24 mouse cellular contexts compared by ENCODE assay signal in the genomic region with DNA sequence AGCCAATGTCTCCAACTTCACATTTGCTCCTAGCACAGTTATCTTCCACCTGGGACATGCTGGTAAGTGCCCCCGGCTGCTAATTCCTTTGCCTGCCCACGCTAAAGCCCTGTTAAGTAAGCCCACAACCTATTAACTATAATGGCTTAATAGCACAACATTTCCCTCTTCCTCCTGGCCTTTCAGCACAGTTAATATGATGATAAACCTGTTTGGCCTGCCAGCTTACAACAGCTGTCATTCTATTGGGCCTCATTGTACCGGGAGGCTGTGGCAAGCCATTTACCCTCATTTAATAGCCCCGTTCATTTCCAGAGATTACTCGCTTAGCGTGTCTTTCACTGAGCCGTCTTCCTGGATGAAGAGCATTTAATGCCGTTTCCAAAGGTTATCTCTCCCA. TPM values are rescaled to one million over a fixed set of nuclear protein-coding genes. Genes with fewer than 3 reads are reported as not detected.
DNase-seq lines count a peak whose midpoint lies in the region; ATAC-seq and TF ChIP-seq lines count a peak whose summit lies in the region.
"Had no signal": no experiment of that assay in that cellular context is flagged by ENCODE, and none has a peak within 500 bp of the region (broad histone marks: within the 10 kb centered on the region; RNA-seq: fewer than 3 reads in every experiment).

No protein-coding gene starts in this region.

- DNase-seq in embryonic facial prominence, embryonic 10.5 days (ENCODE audit: low spot score) = no peak
- DNase-seq in kidney, adult 2 months = no peak
- DNase-seq in kidney, postnatal 10 days = no peak
- DNase-seq in neural tube, embryonic 10.5 days (ENCODE audit: extremely low spot score, low spot score) = no peak
- no peak for DNase-seq in natural killer cell, adult 2 months (ENCODE audit: low spot score in 2 of 2)
- DNase-seq in heart, embryonic 10.5 days (ENCODE audit: low spot score) = no peak
- DNase-seq: adrenal gland, postnatal 36 days; cerebellum, adult 9-10 months; heart, adult 2 months; lung, postnatal 36 days; thymus, postnatal 14 days had no signal

- 72% methylated on average over 8 of the region's 8 CpGs for WGBS in embryonic facial prominence, embryonic 12.5 days
- WGBS in embryonic facial prominence, embryonic 10.5 days = 80% methylated on average over 8 of the region's 8 CpGs
- WGBS in kidney, adult 2 months = 70% methylated on average over 8 of the region's 8 CpGs
- 55% methylated on average over 8 of the region's 8 CpGs for WGBS in neural tube, embryonic 13.5 days
- 87% methylated on average over 8 of the region's 8 CpGs for whole genome bisulfite sequencing in heart, embryonic 10.5 days

- peaks cover 86% of the 10 kb centered on the region for H3K36me3 ChIP-seq in embryonic facial prominence, embryonic 12.5 days
- peaks cover 100% of the 10 kb centered on the region for H3K36me3 ChIP-seq in embryonic facial prominence, embryonic 10.5 days (replicated peaks)
- no peaks in the 10 kb centered on the region; the same call in 1 of the 2 replicates for H3K36me3 ChIP-seq in kidney, adult 2 months (ENCODE audit: control insufficient read depth, insufficient read depth, low read length)
- H3K36me3 ChIP-seq in neural tube, embryonic 13.5 days = peaks cover 89% of the 10 kb centered on the region
- H3K36me3 ChIP-seq in heart, embryonic 10.5 days = peaks cover 95% of the 10 kb centered on the region

- ATAC-seq in embryonic facial prominence, embryonic 12.5 days (ENCODE audit: insufficient number of reproducible peaks, insufficient read depth, low FRiP score, low TSS enrichment) = no peak
- no peak for ATAC-seq in neural tube, embryonic 13.5 days (ENCODE audit: low read depth)
- ATAC-seq: CD4-positive, CD25-positive, alpha-beta regulatory T cell, adult 4 months; intestine, embryonic 15.5 days had no signal

- H3K4me3 ChIP-seq in embryonic facial prominence, embryonic 12.5 days = no peak overlapping the region
- no peak overlapping the region for H3K4me3 ChIP-seq in embryonic facial prominence, embryonic 10.5 days
- H3K4me3 ChIP-seq in kidney, adult 2 months (ENCODE audit: insufficient read depth, low read depth, low read length) = no peak overlapping the region
- no peak overlapping the region for H3K4me3 ChIP-seq in neural tube, embryonic 13.5 days
- no peak overlapping the region for H3K4me3 ChIP-seq in heart, embryonic 10.5 days
- H3K4me3 ChIP-seq: embryonic facial prominence, embryonic 15.5 days; heart, adult 2 months; hindbrain, embryonic 10.5 days; intestine, embryonic 15.5 days; limb, embryonic 15.5 days; midbrain, embryonic 12.5 days; neural tube, embryonic 12.5 days had no signal

- H3K27ac ChIP-seq in embryonic facial prominence, embryonic 12.5 days = peak overlapping the region; percentile 36; the same call in 1 of the 2 replicates
- H3K27ac ChIP-seq in embryonic facial prominence, embryonic 10.5 days (replicated peaks) = no peak overlapping the region; the same call in 1 of the 2 replicates
- H3K27ac ChIP-seq in kidney, adult 2 months (ENCODE audit: insufficient read depth, low read depth, low read length) = peak overlapping the region; percentile 57
- peak overlapping the region; percentile 70 for H3K27ac ChIP-seq in neural tube, embryonic 13.5 days (replicated peaks)
- H3K27ac ChIP-seq in heart, embryonic 10.5 days = no peak overlapping the region
- H3K27ac ChIP-seq: embryonic facial prominence, embryonic 15.5 days; heart, adult 2 months; hindbrain, embryonic 10.5 days; intestine, embryonic 15.5 days; limb, embryonic 15.5 days; midbrain, embryonic 12.5 days; neural tube, embryonic 12.5 days had no signal

- no peaks in the 10 kb centered on the region for H3K4me1 ChIP-seq in embryonic facial prominence, embryonic 12.5 days
- peaks cover 15% of the 10 kb centered on the region for H3K4me1 ChIP-seq in embryonic facial prominence, embryonic 10.5 days
- peaks cover 3% of the 10 kb centered on the region; the same call in 1 of the 2 replicates for H3K4me1 ChIP-seq in kidney, adult 2 months (ENCODE audit: control insufficient read depth, insufficient read depth, low read length)
- peaks cover 33% of the 10 kb centered on the region for H3K4me1 ChIP-seq in neural tube, embryonic 13.5 days (replicated peaks)
- no peaks in the 10 kb centered on the region for H3K4me1 ChIP-seq in heart, embryonic 10.5 days
- H3K4me1 ChIP-seq: intestine, embryonic 15.5 days; midbrain, embryonic 12.5 days; neural tube, embryonic 12.5 days had no signal

- H3K27me3 ChIP-seq in embryonic facial prominence, embryonic 12.5 days = no peaks in the 10 kb centered on the region
- H3K27me3 ChIP-seq in embryonic facial prominence, embryonic 10.5 days (replicated peaks; ENCODE audit: low read depth, poor library complexity, severe bottlenecking) = no peaks in the 10 kb centered on the region
- H3K27me3 ChIP-seq in kidney, adult 2 months (replicated peaks; ENCODE audit: control insufficient read depth, insufficient read depth, low read length) = no peaks in the 10 kb centered on the region
- H3K27me3 ChIP-seq in neural tube, embryonic 13.5 days = no peaks in the 10 kb centered on the region
- H3K27me3 ChIP-seq in heart, embryonic 10.5 days (ENCODE audit: insufficient read depth, poor library complexity, severe bottlenecking) = no peaks in the 10 kb centered on the region
- H3K27me3 ChIP-seq: embryonic facial prominence, embryonic 15.5 days; intestine, embryonic 15.5 days; limb, embryonic 15.5 days; midbrain, embryonic 12.5 days; neural tube, embryonic 12.5 days had no signal

- H3K9ac ChIP-seq in embryonic facial prominence, embryonic 12.5 days = no peak overlapping the region
- H3K9ac ChIP-seq in neural tube, embryonic 13.5 days = no peak overlapping the region
- H3K9ac ChIP-seq: embryonic facial prominence, embryonic 15.5 days; intestine, embryonic 15.5 days; limb, embryonic 15.5 days; midbrain, embryonic 12.5 days; neural tube, embryonic 12.5 days had no signal

- no peak overlapping the region for H3K4me2 ChIP-seq in embryonic facial prominence, embryonic 12.5 days (replicated peaks)
- no peak overlapping the region for H3K4me2 ChIP-seq in neural tube, embryonic 13.5 days
- H3K4me2 ChIP-seq: embryonic facial prominence, embryonic 15.5 days; intestine, embryonic 15.5 days; limb, embryonic 15.5 days; midbrain, embryonic 12.5 days; neural tube, embryonic 12.5 days had no signal

- TF ChIP-seq POLR2A in kidney, adult 2 months (IDR thresholded peaks at IDR 0.05; ENCODE audit: low read depth, low read length) = no peak

- TF ChIP-seq CTCF in kidney, adult 2 months (conservative IDR thresholded peaks at IDR 0.05; ENCODE audit: insufficient read depth, insufficient read length, low read depth, low read length) = no peak

- no peaks in the 10 kb centered on the region for H3K9me3 ChIP-seq in embryonic facial prominence, embryonic 12.5 days
- H3K9me3 ChIP-seq in embryonic facial prominence, embryonic 10.5 days = no peaks in the 10 kb centered on the region
- no peaks in the 10 kb centered on the region for H3K9me3 ChIP-seq in neural tube, embryonic 13.5 days
- H3K9me3 ChIP-seq in heart, embryonic 10.5 days = no peaks in the 10 kb centered on the region
- H3K9me3 ChIP-seq: embryonic facial prominence, embryonic 15.5 days; G1E; hindbrain, embryonic 10.5 days; intestine, embryonic 15.5 days; limb, embryonic 15.5 days; midbrain, embryonic 12.5 days; neural tube, embryonic 12.5 days had no signal

RNA-seq across cellular contexts. Expression of a gene that starts 27.2 kb away (rescaled TPM):
- polyA plus RNA-seq in embryonic facial prominence, embryonic 12.5 days (2016; fragmentation: Nextera tagmentation; extraction: Ambion mirVana) = 2.4 and 3.2 TPM in 2 replicates
- 0.34 and 1.3 TPM in 2 replicates for polyA plus RNA-seq in embryonic facial prominence, embryonic 10.5 days (2016; fragmentation: Nextera tagmentation; extraction: Ambion mirVana)
- not detected in 2 replicates for polyA plus RNA-seq in kidney, adult 2 months (2012; rRNA removed)
- polyA plus RNA-seq in neural tube, embryonic 13.5 days (2015; fragmentation: Nextera tagmentation; extraction: Ambion mirVana) = 0.57 and 0.68 TPM in 2 replicates
- polyA plus RNA-seq in heart, embryonic 10.5 days (2016; fragmentation: Nextera tagmentation; extraction: Ambion mirVana) = not detected in 2 replicates
- polyA plus RNA-seq: CD4-positive, CD25-positive, alpha-beta regulatory T cell, adult 4 months; cortical plate, adult 2 months; embryonic facial prominence, embryonic 15.5 days; G1E; heart, adult 2 months; heart, embryonic 16.5 days; hindbrain, embryonic 10.5 days; limb, embryonic 15.5 days; liver, embryonic 16.5 days; neural tube, embryonic 12.5 days had no signal

RNA-seq across cellular contexts. Expression of a gene that starts 40.8 kb away (rescaled TPM):
- polyA plus RNA-seq in embryonic facial prominence, embryonic 12.5 days (2016; fragmentation: Nextera tagmentation; extraction: Ambion mirVana) = 0.65 and 0.89 TPM in 2 replicates
- polyA plus RNA-seq in embryonic facial prominence, embryonic 10.5 days (2016; fragmentation: Nextera tagmentation; extraction: Ambion mirVana) = 0.73 and 1.0 TPM in 2 replicates
- polyA plus RNA-seq in kidney, adult 2 months (2012; rRNA removed) = 0.12 and 0.13 TPM in 2 replicates
- 0.42 and 0.80 TPM in 2 replicates for polyA plus RNA-seq in neural tube, embryonic 13.5 days (2015; fragmentation: Nextera tagmentation; extraction: Ambion mirVana)
- 0.51 and 0.62 TPM in 2 replicates for polyA plus RNA-seq in heart, embryonic 10.5 days (2016; fragmentation: Nextera tagmentation; extraction: Ambion mirVana)
- polyA plus RNA-seq: CD4-positive, CD25-positive, alpha-beta regulatory T cell, adult 4 months had no signal

RNA-seq across cellular contexts. Expression of a gene that starts 41.3 kb away (rescaled TPM):
- 265 and 268 TPM in 2 replicates for polyA plus RNA-seq in embryonic facial prominence, embryonic 12.5 days (2016; fragmentation: Nextera tagmentation; extraction: Ambion mirVana)
- polyA plus RNA-seq in embryonic facial prominence, embryonic 10.5 days (2016; fragmentation: Nextera tagmentation; extraction: Ambion mirVana) = 266 and 277 TPM in 2 replicates
- 171 and 196 TPM in 2 replicates for polyA plus RNA-seq in kidney, adult 2 months (2012; rRNA removed)
- 214 and 222 TPM in 2 replicates for polyA plus RNA-seq in neural tube, embryonic 13.5 days (2015; fragmentation: Nextera tagmentation; extraction: Ambion mirVana)
- 254 and 281 TPM in 2 replicates for polyA plus RNA-seq in heart, embryonic 10.5 days (2016; fragmentation: Nextera tagmentation; extraction: Ambion mirVana)

RNA-seq across cellular contexts. Expression of a gene that starts 47.3 kb away (rescaled TPM):
- polyA plus RNA-seq in embryonic facial prominence, embryonic 12.5 days (2016; fragmentation: Nextera tagmentation; extraction: Ambion mirVana) = 78.5 and 82.8 TPM in 2 replicates
- 61.1 and 66.5 TPM in 2 replicates for polyA plus RNA-seq in embryonic facial prominence, embryonic 10.5 days (2016; fragmentation: Nextera tagmentation; extraction: Ambion mirVana)
- 70.0 and 75.9 TPM in 2 replicates for polyA plus RNA-seq in kidney, adult 2 months (2012; rRNA removed)
- 77.6 and 89.9 TPM in 2 replicates for polyA plus RNA-seq in neural tube, embryonic 13.5 days (2015; fragmentation: Nextera tagmentation; extraction: Ambion mirVana)
- 63.2 and 68.2 TPM in 2 replicates for polyA plus RNA-seq in heart, embryonic 10.5 days (2016; fragmentation: Nextera tagmentation; extraction: Ambion mirVana)

Comparison
In these comparisons a context has a peak if more than half of its experiments do, and no peak if none do; other contexts are left out.
1. H3K27ac ChIP-seq: peak in embryonic facial prominence, embryonic 12.5 days (single experiment), kidney, adult 2 months (single experiment) and neural tube, embryonic 13.5 days (single experiment); none in embryonic facial prominence, embryonic 10.5 days (single experiment) and heart, embryonic 10.5 days (single experiment).